Mouse (Mus musculus) hindbrain, embryonic 10.5 days (tissue): Measurements from ENCODE around the gene Cbfa2t3. TPM values are rescaled to one million over a fixed set of nuclear protein-coding genes. Genes with fewer than 3 reads are reported as not detected.

Experiments
- DNase-seq: peaks from one replicate; pipeline ENCODE4 v3.0.0-alpha.2; 2017; ENCODE audit warnings: low spot score
- H3K27ac ChIP-seq: fragments of 300-500 bp; sonication (generic); 2 replicates; pipeline ENCODE4 v1.5.1; 2016; ENCODE audit warnings: mild to moderate bottlenecking, moderate library complexity
- H3K27me3 ChIP-seq: fragments of 300-500 bp; sonication (generic); 2 replicates; pipeline ENCODE4 v1.6.1; 2016; ENCODE audit warnings: mild to moderate bottlenecking; ENCODE audit not compliant: poor library complexity, insufficient read depth, severe bottlenecking
- H3K36me3 ChIP-seq: fragments of 300-500 bp; sonication (generic); 2 replicates; pipeline ENCODE4 v1.6.1; 2016; ENCODE audit warnings: mild to moderate bottlenecking, moderate library complexity
- H3K4me1 ChIP-seq: fragments of 300-500 bp; sonication (generic); replicated peaks from 2 replicates; pipeline ENCODE4 v1.6.1; 2016; ENCODE audit warnings: mild to moderate bottlenecking
- H3K4me3 ChIP-seq: fragments of 300-500 bp; sonication (generic); 2 replicates; pipeline ENCODE4 v1.5.1; 2016; ENCODE audit warnings: mild to moderate bottlenecking, moderate library complexity
- H3K9me3 ChIP-seq: fragments of 300-500 bp; sonication (generic); 2 replicates; pipeline ENCODE4 v1.6.1; 2016; ENCODE audit warnings: mild to moderate bottlenecking, moderate library complexity
- WGBS: fragments of 180-500 bp; shearing (Covaris S2); methylation state at CpG from one replicate; pipeline ENCODE4 v1.1.7; 2016; 5-methylcytosine and 5-hydroxymethylcytosine counted together
- polyA plus RNA-seq: library from polyadenylated mRNA; unstranded; fragments of >200 nt; fragmentation: Nextera tagmentation; extraction: Ambion mirVana; gene quantifications from 2 replicates; pipeline ENCODE4 v1.2.1, GENCODE M21; 2016

Gene Cbfa2t3
- polyA plus RNA-seq, 1 experiment from 2014 or later = 5.4 TPM

GRCm38 (mm10) chr8:122712411-122713156 is 13.7 kb upstream of the Cbfa2t3 start:
- WGBS = 76% methylated on average over 12 of the region's 12 CpGs
- Histone ChIP-seq H3K27me3 (peaks cover 40% of the 10 kb centered on the region; the same call in 1 of the 2 replicates), H3K36me3 (no peaks in the 10 kb centered on the region), H3K4me1 (peaks cover 35% of the 10 kb centered on the region), H3K27ac (0 out of 2 replicates have a peak overlapping the region, but pooled peaks have one; percentile 53), H3K4me3 (no peak overlapping the region), H3K9me3 (no peaks in the 10 kb centered on the region)
- no peak for DNase-seq

GRCm38 (mm10) chr8:122711891-122712365 is 13.0 kb upstream of the Cbfa2t3 start:
- no peak for DNase-seq
- 84% methylated on average over 11 of the region's 11 CpGs for WGBS
- Histone ChIP-seq H3K27ac (no peak overlapping the region), H3K36me3 (no peaks in the 10 kb centered on the region), H3K9me3 (no peaks in the 10 kb centered on the region), H3K27me3 (peaks cover 37% of the 10 kb centered on the region; the same call in 1 of the 2 replicates), H3K4me1 (peaks cover 36% of the 10 kb centered on the region), H3K4me3 (no peak overlapping the region)

DNA sequence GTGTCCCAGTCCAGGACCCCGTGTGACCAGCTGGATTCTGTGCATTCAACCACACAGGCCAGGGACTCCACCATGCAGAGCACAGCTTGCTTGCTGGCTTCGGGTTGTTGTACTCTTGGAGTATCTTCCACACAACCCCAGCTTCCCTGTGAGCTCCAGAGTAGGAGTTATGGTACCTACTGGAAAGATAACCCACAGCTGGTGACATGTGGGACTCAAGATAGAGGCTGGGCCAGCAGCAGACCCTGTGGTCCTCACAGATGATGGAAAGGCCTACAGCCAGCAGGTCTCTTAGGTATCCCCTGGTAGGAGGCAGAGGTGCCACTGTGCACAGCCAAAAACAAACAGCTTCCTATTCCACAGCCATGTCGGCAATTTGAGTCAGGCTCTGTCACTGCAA is 12.6 kb upstream of the Cbfa2t3 start:
- WGBS = 69% methylated on average over 3 of the region's 3 CpGs
- no peaks in the 10 kb centered on the region for H3K36me3 ChIP-seq
- peaks cover 40% of the 10 kb centered on the region for H3K4me1 ChIP-seq
- H3K27ac ChIP-seq = no peak overlapping the region
- peaks cover 36% of the 10 kb centered on the region; the same call in 1 of the 2 replicates for H3K27me3 ChIP-seq
- H3K4me3 ChIP-seq = no peak overlapping the region
- no peak for DNase-seq
- no peaks in the 10 kb centered on the region for H3K9me3 ChIP-seq

- Histone ChIP-seq H3K27me3 (peaks cover 30% of the 10 kb centered on the region; the same call in 1 of the 2 replicates), H3K9me3 (no peaks in the 10 kb centered on the region), H3K4me3 (no peak overlapping the region), H3K4me1 (peaks cover 56% of the 10 kb centered on the region), H3K27ac (peak overlapping the region; percentile 70), H3K36me3 (no peaks in the 10 kb centered on the region)
- peak; percentile 47 for DNase-seq
- 46% methylated on average over 26 of the region's 26 CpGs for WGBS
Measured at GRCm38 (mm10) chr8:122709340-122710111, 10.6 kb upstream of the Cbfa2t3 start.

- DNase-seq = no peak
- Histone ChIP-seq H3K4me3 (no peak overlapping the region), H3K36me3 (no peaks in the 10 kb centered on the region), H3K27me3 (peaks cover 26% of the 10 kb centered on the region; the same call in 1 of the 2 replicates), H3K27ac (peak overlapping the region; percentile 70), H3K9me3 (no peaks in the 10 kb centered on the region), H3K4me1 (peaks cover 46% of the 10 kb centered on the region)
- WGBS = 73% methylated on average over 4 of the region's 4 CpGs
Measured at GRCm38 (mm10) chr8:122707184-122707583, 8.3 kb upstream of the Cbfa2t3 start.

- Histone ChIP-seq H3K4me3 (no peak overlapping the region), H3K36me3 (no peaks in the 10 kb centered on the region), H3K27me3 (peaks cover 27% of the 10 kb centered on the region), H3K9me3 (no peaks in the 10 kb centered on the region), H3K27ac (peak overlapping the region; percentile 70), H3K4me1 (peaks cover 50% of the 10 kb centered on the region)
- no peak for DNase-seq
- WGBS = 32% methylated on average over 12 of the region's 12 CpGs
Measured at GRCm38 (mm10) chr8:122705901-122706561, 7.1 kb upstream of the Cbfa2t3 start.

- no peaks in the 10 kb centered on the region for H3K36me3 ChIP-seq
- no peak overlapping the region for H3K27ac ChIP-seq
Measured at GRCm38 (mm10) chr8:122704612-122705011, 5.7 kb upstream of the Cbfa2t3 start.

DNA sequence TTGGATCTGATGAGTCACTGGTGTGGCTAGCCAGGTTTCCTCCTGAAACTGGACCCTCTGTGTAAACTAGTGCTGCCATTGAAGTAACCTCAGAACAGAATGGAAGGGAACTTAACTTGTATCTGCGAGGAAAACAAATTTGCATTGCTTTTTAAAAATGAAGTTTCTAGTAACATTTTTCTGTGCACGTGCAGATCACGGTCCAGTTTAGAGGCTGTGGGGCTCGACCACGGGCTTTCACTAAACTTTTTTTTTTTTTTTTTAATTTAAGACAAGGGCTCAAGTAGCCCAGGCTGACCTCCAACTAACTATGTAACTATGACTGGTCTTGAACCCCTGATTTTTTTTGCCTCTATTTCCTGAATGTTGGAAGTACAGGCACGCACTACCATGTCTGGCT is 4.0 kb upstream of the Cbfa2t3 start:
- Histone ChIP-seq H3K27ac (no peak overlapping the region), H3K36me3 (no peaks in the 10 kb centered on the region), H3K4me3 (no peak overlapping the region), H3K4me1 (peaks cover 58% of the 10 kb centered on the region), H3K27me3 (peaks cover 19% of the 10 kb centered on the region), H3K9me3 (no peaks in the 10 kb centered on the region)
- no peak for DNase-seq
- WGBS = 91% methylated on average over 6 of the region's 6 CpGs

More at GRCm38 (mm10) chr8:122704612-122705011, 5.7 kb upstream of the Cbfa2t3 start:
- peaks cover 31% of the 10 kb centered on the region for H3K27me3 ChIP-seq
- H3K4me3 ChIP-seq = no peak overlapping the region
- 79% methylated on average over 3 of the region's 3 CpGs for WGBS
- H3K4me1 ChIP-seq = peaks cover 54% of the 10 kb centered on the region
- DNase-seq = no peak
- no peaks in the 10 kb centered on the region for H3K9me3 ChIP-seq

DNA sequence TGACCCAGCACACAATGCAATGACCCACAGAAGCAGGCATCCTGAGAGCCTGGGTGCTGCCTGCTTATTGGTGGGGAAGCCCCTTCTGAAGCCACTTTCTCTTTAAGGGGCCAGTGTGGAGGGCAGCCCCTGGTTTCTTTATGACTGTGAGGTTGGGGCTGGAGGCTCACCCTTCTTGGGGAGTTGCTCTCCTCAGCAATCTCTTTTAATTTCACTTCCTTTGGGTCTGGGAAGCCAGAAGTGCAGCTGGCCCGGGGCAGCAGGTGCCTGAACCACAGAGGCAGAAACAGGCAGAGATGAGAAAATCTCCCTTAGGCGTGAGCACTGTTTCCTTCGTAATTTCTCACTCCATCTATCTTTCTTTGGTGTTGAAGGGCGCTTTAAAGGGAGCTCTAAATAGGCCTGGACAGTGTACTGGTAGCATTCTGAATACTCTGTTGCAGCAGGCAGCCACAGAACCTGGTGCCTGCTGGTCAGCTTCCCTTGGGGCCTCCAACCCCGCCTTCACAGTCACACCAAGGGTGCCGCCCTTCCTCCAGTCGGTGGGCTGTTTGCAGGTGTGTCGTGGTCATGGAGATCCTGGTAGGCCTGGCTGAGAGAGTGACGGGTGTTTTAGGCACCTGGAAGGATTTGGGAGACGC is 3.5 kb upstream of the Cbfa2t3 start:
- Histone ChIP-seq H3K4me1 (peaks cover 59% of the 10 kb centered on the region), H3K9me3 (no peaks in the 10 kb centered on the region), H3K27ac (no peak overlapping the region), H3K4me3 (no peak overlapping the region), H3K27me3 (peaks cover 15% of the 10 kb centered on the region), H3K36me3 (no peaks in the 10 kb centered on the region)
- DNase-seq = no peak
- 66% methylated on average over 10 of the region's 10 CpGs for WGBS

GRCm38 (mm10) chr8:122701441-122702185 is 2.7 kb upstream of the Cbfa2t3 start:
- Histone ChIP-seq H3K4me1 (peaks cover 58% of the 10 kb centered on the region), H3K36me3 (no peaks in the 10 kb centered on the region), H3K27ac (no peak overlapping the region), H3K27me3 (peaks cover 9% of the 10 kb centered on the region; the same call in 1 of the 2 replicates), H3K4me3 (no peak overlapping the region), H3K9me3 (no peaks in the 10 kb centered on the region)
- 91% methylated on average over 12 of the region's 12 CpGs for WGBS
- no peak for DNase-seq

GRCm38 (mm10) chr8:122700628-122701027 is 1.7 kb upstream of the Cbfa2t3 start:
- peaks cover 56% of the 10 kb centered on the region for H3K4me1 ChIP-seq
- peaks cover 14% of the 10 kb centered on the region for H3K27me3 ChIP-seq
- WGBS = 68% methylated on average over 13 of the region's 13 CpGs
- H3K36me3 ChIP-seq = no peaks in the 10 kb centered on the region
- no peaks in the 10 kb centered on the region for H3K9me3 ChIP-seq
- no peak for DNase-seq
- H3K4me3 ChIP-seq = 0 out of 2 replicates have a peak overlapping the region, but pooled peaks have one; percentile 5
- peak overlapping the region; percentile 42; the same call in 1 of the 2 replicates for H3K27ac ChIP-seq
